Mouse (Mus musculus) cerebellum, adult 9-11 months (tissue): ENCODE results near the gene Fam8a1.

ENCODE experiments used
- DNase-seq: peaks from one replicate; pipeline ENCODE4 v3.0.0; 2022

Gene Fam8a1

DNA sequence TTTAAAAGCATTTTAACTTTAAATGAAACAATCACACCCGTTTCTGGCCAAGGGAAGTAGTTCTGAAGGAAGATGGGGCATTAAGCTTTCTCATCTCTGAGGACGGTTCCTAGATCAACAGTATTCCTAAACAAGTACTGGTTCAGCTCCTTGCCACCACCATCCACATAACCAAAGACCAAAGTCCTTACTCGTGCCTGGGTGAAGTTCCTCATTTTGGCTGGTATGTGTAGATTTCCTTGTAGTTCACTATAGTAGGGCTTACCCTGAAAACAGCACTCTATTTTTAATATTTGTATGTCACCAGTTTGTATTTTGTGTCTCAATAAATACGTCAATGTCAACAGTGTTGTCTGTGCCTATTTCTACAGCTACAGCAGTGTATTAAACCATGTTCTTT, 8.4 kb downstream of the Fam8a1 start:
- no peak for DNase-seq

- DNase-seq: peak; percentile 62
Measured at GRCm38 (mm10) chr13:46682921-46683320, 13.6 kb downstream of the Fam8a1 start.

DNA sequence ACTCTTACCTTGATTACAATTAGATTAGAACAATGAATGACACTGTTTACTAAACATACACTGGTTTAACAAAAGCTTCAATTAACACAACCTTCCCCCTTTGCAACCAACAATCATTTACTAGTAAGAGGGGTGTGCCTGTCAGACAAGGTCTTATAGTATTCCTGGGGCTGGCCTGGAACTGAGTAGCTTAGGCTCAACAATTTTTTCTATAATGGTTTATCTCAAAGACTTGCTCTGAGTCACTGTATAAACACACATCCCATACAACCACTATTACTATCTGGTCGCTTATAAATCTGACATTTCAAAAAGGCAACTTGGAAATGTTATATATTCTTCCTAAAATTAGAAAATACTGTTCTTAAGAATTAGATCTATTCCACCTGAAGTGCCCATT, 14.0 kb downstream of the Fam8a1 start:
- DNase-seq: no peak

GRCm38 (mm10) chr13:46690559-46691241, 21.4 kb downstream of the Fam8a1 start:
- no peak for DNase-seq

DNA sequence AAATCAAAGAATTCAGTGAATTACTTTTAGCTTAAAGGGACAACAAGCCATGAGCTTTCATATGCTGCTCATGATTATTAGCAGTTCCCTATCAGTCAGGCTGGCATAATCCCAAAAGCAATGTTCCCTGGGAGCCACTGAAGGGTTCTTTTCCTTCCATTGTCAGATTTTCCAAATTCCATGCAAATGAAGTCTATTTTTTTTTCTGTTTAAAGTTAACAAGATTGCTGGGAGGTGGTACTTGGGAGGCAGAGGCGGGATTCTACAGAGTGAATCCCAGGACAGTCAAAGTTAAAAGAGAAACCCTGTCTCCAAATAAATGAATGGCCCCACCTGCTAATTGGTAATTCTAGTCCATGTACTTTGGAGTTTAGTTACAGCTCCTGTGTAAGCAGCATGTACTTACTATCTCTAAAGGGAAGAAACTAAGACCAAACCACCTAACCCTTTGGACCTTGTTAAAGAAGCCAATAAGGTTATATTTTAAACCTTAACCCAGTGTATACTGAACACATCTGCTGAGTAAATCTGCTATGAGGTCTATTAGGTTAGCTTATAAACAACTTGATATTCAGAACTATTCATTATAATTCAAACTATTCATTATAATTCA, 26.1 kb downstream of the Fam8a1 start:
- DNase-seq: no peak

- no peak for DNase-seq
Measured at GRCm38 (mm10) chr13:46695932-46696331, 26.6 kb downstream of the Fam8a1 start.

- no peak for DNase-seq
Measured at GRCm38 (mm10) chr13:46696788-46697187, 27.5 kb downstream of the Fam8a1 start.

DNA sequence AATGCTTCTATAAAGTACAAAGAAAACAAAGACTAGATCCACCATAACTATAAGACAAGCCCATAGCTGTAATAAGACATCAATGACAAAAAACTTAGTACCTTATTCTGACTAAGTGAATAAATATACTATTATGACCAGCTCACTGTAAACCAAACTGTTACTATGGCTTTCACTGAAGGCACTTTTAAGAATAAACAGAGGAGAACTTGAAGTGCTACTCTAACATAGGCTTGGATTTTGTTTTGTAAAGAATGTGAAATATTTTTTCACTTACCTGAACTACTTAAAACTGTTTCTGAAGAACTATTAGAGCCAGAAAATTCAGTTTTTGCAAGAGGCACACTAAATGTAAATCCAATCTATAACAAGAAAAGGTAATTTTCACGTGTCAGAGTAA, 30.1 kb downstream of the Fam8a1 start:
- no peak for DNase-seq

DNA sequence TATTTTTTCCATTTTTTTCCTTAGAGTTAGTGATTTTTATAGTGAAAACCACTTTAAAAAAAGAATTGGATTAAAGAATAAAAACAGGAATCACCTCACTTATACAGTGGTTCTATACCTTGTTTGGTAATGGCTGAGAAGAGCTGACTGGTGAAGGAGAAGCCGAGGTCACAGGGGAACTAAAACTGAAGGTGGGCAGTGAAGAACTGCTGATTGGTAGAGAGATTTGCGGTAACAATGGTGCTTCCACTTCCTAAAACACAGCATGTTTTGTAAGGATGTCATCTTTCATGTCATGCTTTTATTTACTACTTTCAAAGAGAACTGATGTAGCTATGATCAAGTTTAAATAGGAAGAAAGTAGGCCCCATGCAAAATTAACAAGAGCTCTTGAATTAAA, 32.2 kb downstream of the Fam8a1 start:
- DNase-seq: no peak

DNA sequence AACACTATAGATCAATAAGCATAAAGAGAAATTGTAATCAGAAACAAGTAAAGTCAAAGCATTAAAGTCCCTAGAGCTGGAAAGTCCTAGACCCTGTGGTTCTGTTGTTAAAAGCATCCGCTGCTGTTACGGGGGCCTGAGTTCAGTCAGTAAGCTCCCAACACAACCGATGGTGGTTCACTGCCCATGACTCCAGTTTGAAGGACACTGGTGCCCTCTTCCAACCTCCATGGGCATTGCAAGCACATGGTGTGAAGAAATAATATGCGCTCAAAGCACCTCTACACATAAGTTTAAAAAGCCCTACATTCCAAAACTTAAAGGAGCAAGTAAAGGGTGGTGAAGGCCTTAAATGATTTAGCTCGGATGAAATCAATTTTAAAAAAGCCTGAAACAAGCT, 33.8 kb downstream of the Fam8a1 start:
- no peak for DNase-seq

GRCm38 (mm10) chr13:46713486-46713885, 44.2 kb downstream of the Fam8a1 start:
- no peak for DNase-seq

DNA sequence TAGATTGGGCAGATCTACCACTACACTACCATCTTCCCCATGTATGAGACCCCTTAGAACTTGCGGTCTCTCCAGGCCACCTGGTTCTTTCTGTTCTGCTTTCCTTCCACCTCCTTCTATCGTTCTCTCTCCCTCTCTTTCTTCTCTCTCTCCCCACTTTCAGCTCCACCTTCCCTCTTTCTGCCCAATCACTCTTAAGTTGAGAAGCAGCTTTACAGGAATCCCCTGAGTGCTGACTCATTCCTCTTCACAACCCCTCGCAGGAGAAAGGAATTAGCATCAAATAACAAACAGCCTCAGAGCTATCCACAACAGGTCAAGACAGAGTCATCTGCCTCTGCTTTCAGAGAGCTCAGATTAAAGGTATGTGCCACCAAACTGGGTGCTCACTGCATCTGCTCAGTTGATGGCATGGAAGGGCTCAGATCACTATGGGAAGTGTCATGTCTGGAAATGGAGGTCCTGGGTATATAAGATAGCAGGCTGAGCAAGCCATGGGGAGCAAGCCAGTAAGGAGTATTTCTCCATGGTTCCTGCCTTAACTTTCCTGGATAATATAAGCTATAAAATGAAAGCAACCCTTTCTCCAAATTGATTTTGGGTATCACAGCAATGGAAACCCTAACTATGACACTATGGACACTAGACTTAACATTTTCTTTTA, 46.8 kb downstream of the Fam8a1 start:
- no peak for DNase-seq

DNA sequence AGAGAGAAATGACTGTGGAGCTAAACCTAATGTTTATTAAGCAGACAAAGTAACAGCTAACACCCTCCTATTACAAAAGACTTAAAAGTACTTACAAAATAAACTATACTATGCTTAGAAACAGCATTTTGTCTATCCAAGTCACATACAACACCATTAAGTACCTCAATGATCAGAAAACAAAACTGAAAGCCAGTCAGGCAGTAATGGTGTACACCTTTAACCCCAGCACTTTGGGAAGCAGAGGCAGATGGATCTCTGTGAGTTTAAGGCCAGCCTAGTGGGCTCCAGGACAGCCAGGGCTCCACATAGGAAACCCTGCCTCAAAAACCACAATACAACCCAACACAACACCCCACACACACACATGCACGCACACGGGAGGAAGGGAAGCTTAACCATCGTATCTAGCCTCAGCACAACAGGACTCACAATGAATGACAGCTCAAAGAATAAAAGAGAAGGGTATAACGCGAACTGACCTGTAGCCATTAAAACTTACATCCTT, 49.6 kb downstream of the Fam8a1 start:
- DNase-seq: no peak

DNA sequence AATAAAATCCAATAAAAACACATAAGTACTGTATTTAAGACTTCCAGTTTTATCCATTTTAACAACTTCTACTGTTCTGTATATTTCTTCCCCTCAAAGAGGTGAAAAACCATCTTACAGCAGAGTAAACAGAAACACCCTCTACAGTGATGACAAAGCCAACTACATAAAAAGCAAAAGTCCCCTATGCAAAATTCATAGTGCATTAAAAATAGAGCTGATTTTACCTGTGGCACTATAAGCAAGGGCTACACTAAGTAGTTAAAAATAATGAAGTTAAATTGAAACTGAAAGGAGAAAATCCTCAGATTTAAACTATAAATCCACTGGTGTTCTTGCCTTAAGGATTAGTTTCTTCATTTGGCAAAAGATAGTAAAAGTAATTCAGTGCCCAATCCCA, 51.7 kb downstream of the Fam8a1 start:
- DNase-seq: no peak

GRCm38 (mm10) chr13:46724371-46724770, 55.0 kb downstream of the Fam8a1 start:
- DNase-seq: no peak

DNA sequence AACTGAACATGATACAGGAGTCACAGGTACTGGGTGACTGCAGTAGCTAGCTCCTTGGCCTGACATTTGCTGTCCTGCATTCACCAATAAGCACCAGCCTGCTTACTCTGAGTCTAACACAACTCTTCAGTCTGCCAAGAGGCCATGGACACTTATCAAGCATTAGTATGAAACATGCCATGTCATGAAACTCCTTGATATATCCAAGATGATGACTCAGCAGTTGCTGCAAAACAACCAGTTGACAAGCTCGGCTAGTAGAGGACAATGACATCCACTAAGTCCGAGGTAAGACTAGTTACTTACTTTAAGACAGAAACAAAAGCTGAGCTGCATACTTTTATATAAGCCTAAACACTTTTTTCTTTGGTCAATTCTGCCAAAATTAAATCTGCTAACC, 55.9 kb downstream of the Fam8a1 start:
- no peak for DNase-seq

GRCm38 (mm10) chr13:46726288-46727037, 57.1 kb downstream of the Fam8a1 start:
- no peak for DNase-seq

GRCm38 (mm10) chr13:46727038-46727836, 57.9 kb downstream of the Fam8a1 start:
- peak; percentile 77 for DNase-seq
